Mouse (Mus musculus) lung, embryonic 14.5 days (tissue): ENCODE measurements around the gene Crtc2. TPM values are rescaled to one million over a fixed set of nuclear protein-coding genes. Genes with fewer than 3 reads are reported as not detected.

Experiments used
- ATAC-seq: fragments of 200-750 bp; cut with Nextera tagmentation; 2 replicates; pipeline ENCODE4 v1.8.0; 2017; ENCODE audit warnings: mild to moderate bottlenecking, moderate TSS enrichment, moderate library complexity; ENCODE audit not compliant: insufficient read depth
- DNase-seq: peaks from one replicate; pipeline ENCODE4 v3.0.0-alpha.2; 2015
- H3K27ac ChIP-seq: fragments of 300-500 bp; sonication (generic); 2 replicates; pipeline ENCODE4 v1.5.1; 2014; ENCODE audit warnings: low read depth, mild to moderate bottlenecking, moderate library complexity
- H3K27me3 ChIP-seq: fragments of 300-500 bp; sonication (generic); 2 replicates; pipeline ENCODE4 v1.6.1; 2014; ENCODE audit warnings: low read length, control low read depth; ENCODE audit not compliant: insufficient read depth
- H3K36me3 ChIP-seq: fragments of 300-500 bp; sonication (generic); 2 replicates; pipeline ENCODE4 v1.6.1; 2014; ENCODE audit warnings: control low read depth; ENCODE audit not compliant: insufficient read depth
- H3K4me1 ChIP-seq: fragments of 300-500 bp; sonication (generic); 2 replicates; pipeline ENCODE4 v1.6.1; 2014; ENCODE audit warnings: antibody characterized with exemption, control low read depth; ENCODE audit not compliant: insufficient read depth
- H3K4me2 ChIP-seq: fragments of 300-500 bp; sonication (generic); 2 replicates; pipeline ENCODE4 v1.6.1; 2014; ENCODE audit warnings: mild to moderate bottlenecking
- H3K4me3 ChIP-seq: fragments of 300-500 bp; sonication (generic); 2 replicates; pipeline ENCODE4 v1.5.1; 2014; ENCODE audit warnings: low read depth, low read length
- H3K9ac ChIP-seq: fragments of 300-500 bp; sonication (generic); 2 replicates; pipeline ENCODE4 v1.6.1; 2014
- H3K9me3 ChIP-seq: fragments of 300-500 bp; sonication (generic); 2 replicates; pipeline ENCODE4 v1.6.1; 2016; ENCODE audit warnings: low read depth, low read length, control low read depth
- CTCF ChIP-seq: IDR thresholded peaks from 2 replicates; pipeline ENCODE4 v1.5.1; 2016; ENCODE audit warnings: antibody characterized with exemption, low read depth
- whole genome bisulfite sequencing: fragments of 180-500 bp; shearing (Covaris S2); extraction: QIAGEN DNeasy Blood & Tissue Kit; methylation state at CpG from one replicate; pipeline ENCODE4 v1.1.7; 2014; 5-methylcytosine and 5-hydroxymethylcytosine counted together
- polyA plus RNA-seq: library from polyadenylated mRNA; unstranded; fragments of >200 nt; fragmentation: Nextera tagmentation; extraction: Ambion mirVana; gene quantifications from 2 replicates; pipeline ENCODE4 v1.2.1, GENCODE M21; 2014

Gene Crtc2
- polyA plus RNA-seq, 1 experiment from 2014 or later, result 19.3 TPM

- DNase-seq (no peak), ATAC-seq (no peak)
- TF ChIP-seq CTCF, result no peak
- Histone ChIP-seq H3K27ac (peak overlapping the region; percentile 98), H3K9me3 (no peaks in the 10 kb centered on the region), H3K27me3 (no peaks in the 10 kb centered on the region), H3K4me1 (peaks cover 5% of the 10 kb centered on the region; the same call in 1 of the 2 replicates), H3K4me3 (peak overlapping the region; percentile 80), H3K36me3 (peaks cover 47% of the 10 kb centered on the region), H3K9ac (peak overlapping the region; percentile 91), H3K4me2 (peak overlapping the region; percentile 73)
- 30% methylated on average over 10 of the region's 10 CpGs for WGBS
Measured at GRCm38 (mm10) chr3:90264687-90265033, 10.7 kb downstream of the Crtc2 start.

- peak; percentile 89 for DNase-seq
- Histone ChIP-seq H3K4me2 (peak within 1 kb of the TSS; percentile 73), H3K27me3 (no peaks in the 10 kb centered on the region), H3K9me3 (no peaks in the 10 kb centered on the region), H3K4me3 (peak within 1 kb of the TSS; percentile 80), H3K9ac (peak within 1 kb of the TSS; percentile 91), H3K36me3 (peaks cover 44% of the 10 kb centered on the region), H3K4me1 (peaks cover 5% of the 10 kb centered on the region; the same call in 1 of the 2 replicates), H3K27ac (peak within 1 kb of the TSS; percentile 98)
- peak; percentile 94 for ATAC-seq
- WGBS, result under 1% methylated on average over 82 of the region's 87 CpGs
- peak; percentile 91 for TF ChIP-seq CTCF
Measured at GRCm38 (mm10) chr3:90265034-90265931, 11.3 kb downstream of the Crtc2 start, which contains the start of gene Dennd4b. TSS of gene Dennd4b (plus strand) at chr3:90265185.

- peak overlapping the region; percentile 73 for H3K4me2 ChIP-seq
- peak; percentile 31 for DNase-seq
- H3K27me3 ChIP-seq, result no peaks in the 10 kb centered on the region
- peak overlapping the region; percentile 80 for H3K4me3 ChIP-seq
- 22% methylated on average over 16 of the region's 16 CpGs for WGBS
- H3K9me3 ChIP-seq, result no peaks in the 10 kb centered on the region
- peaks cover 5% of the 10 kb centered on the region; the same call in 1 of the 2 replicates for H3K4me1 ChIP-seq
- TF ChIP-seq CTCF, result no peak
- peaks cover 41% of the 10 kb centered on the region for H3K36me3 ChIP-seq
- peak; percentile 61; the same call in 1 of the 2 replicates for ATAC-seq
- H3K27ac ChIP-seq, result peak overlapping the region; percentile 98
- peak overlapping the region; percentile 91 for H3K9ac ChIP-seq
Measured at GRCm38 (mm10) chr3:90265932-90266741, 12.2 kb downstream of the Crtc2 start.

GRCm38 (mm10) chr3:90266901-90267775 is 13.2 kb downstream of the Crtc2 start:
- 88% methylated on average over 20 of the region's 20 CpGs for WGBS
- H3K36me3 ChIP-seq, result peaks cover 33% of the 10 kb centered on the region
- TF ChIP-seq CTCF, result no peak
- ATAC-seq, result no peak
- H3K9me3 ChIP-seq, result no peaks in the 10 kb centered on the region
- H3K4me2 ChIP-seq, result peak overlapping the region; percentile 73
- DNase-seq, result no peak
- H3K9ac ChIP-seq, result peak overlapping the region; percentile 91; the same call in 1 of the 2 replicates
- H3K4me3 ChIP-seq, result peak overlapping the region; percentile 80; the same call in 1 of the 2 replicates
- H3K27me3 ChIP-seq, result no peaks in the 10 kb centered on the region
- peak overlapping the region; percentile 98 for H3K27ac ChIP-seq
- peaks cover 5% of the 10 kb centered on the region; the same call in 1 of the 2 replicates for H3K4me1 ChIP-seq

GRCm38 (mm10) chr3:90268190-90268589 is 14.2 kb downstream of the Crtc2 start:
- Histone ChIP-seq H3K27ac (no peak overlapping the region), H3K27me3 (no peaks in the 10 kb centered on the region), H3K36me3 (peaks cover 33% of the 10 kb centered on the region), H3K4me1 (peaks cover 5% of the 10 kb centered on the region; the same call in 1 of the 2 replicates), H3K9ac (no peak overlapping the region), H3K4me2 (no peak overlapping the region), H3K4me3 (no peak overlapping the region), H3K9me3 (no peaks in the 10 kb centered on the region)
- TF ChIP-seq CTCF, result no peak
- no peak for DNase-seq
- no peak for ATAC-seq
- WGBS, result 96% methylated on average over 11 of the region's 11 CpGs

- peaks cover 32% of the 10 kb centered on the region for H3K36me3 ChIP-seq
- H3K4me1 ChIP-seq, result peaks cover 5% of the 10 kb centered on the region; the same call in 1 of the 2 replicates
- no peak for ATAC-seq
- no peaks in the 10 kb centered on the region for H3K27me3 ChIP-seq
- H3K27ac ChIP-seq, result no peak overlapping the region
- H3K9me3 ChIP-seq, result no peaks in the 10 kb centered on the region
- H3K4me2 ChIP-seq, result no peak overlapping the region
- 85% methylated on average over 16 of the region's 16 CpGs for WGBS
- no peak overlapping the region for H3K9ac ChIP-seq
- no peak overlapping the region for H3K4me3 ChIP-seq
- no peak for DNase-seq
- no peak for TF ChIP-seq CTCF
Measured at GRCm38 (mm10) chr3:90268971-90269370, 15.0 kb downstream of the Crtc2 start.
